In genomic region chr8:95549871-95550829, GRCm38 (mm10) we compare ENCODE assay signal across 16 mouse cellular contexts. TPM values are rescaled to one million over a fixed set of nuclear protein-coding genes. Genes with fewer than 3 reads are reported as not detected.
DNase-seq lines count a peak whose midpoint lies in the region; ATAC-seq and TF ChIP-seq lines count a peak whose summit lies in the region.
"Had no signal": no experiment of that assay in that cellular context is flagged by ENCODE, and none has a peak within 500 bp of the region (broad histone marks: within the 10 kb centered on the region; RNA-seq: fewer than 3 reads in every experiment).

No protein-coding gene starts in this region.

- peak; percentile 66 for ATAC-seq in hindbrain, embryonic 12.5 days (ENCODE audit: low FRiP score)
- ATAC-seq in midbrain, postnatal 0 days (ENCODE audit: low FRiP score), result peak; percentile 79

- no peak for TF ChIP-seq CTCF in brain, embryonic 14.5 days (IDR thresholded peaks at IDR 0.05; ENCODE audit: borderline replicate concordance, extremely low read depth, insufficient read depth, insufficient read length)
- TF ChIP-seq CTCF in midbrain, postnatal 0 days (IDR thresholded peaks at IDR 0.05), result no peak

- H3K4me2 ChIP-seq in hindbrain, embryonic 12.5 days (replicated peaks), result no peak overlapping the region
- H3K4me2 ChIP-seq in midbrain, postnatal 0 days (ENCODE audit: low read depth, low read length, poor library complexity, severe bottlenecking), result peak overlapping the region; percentile 19; the same call in 1 of the 2 replicates
- H3K4me2 ChIP-seq: embryonic facial prominence, embryonic 13.5 days; heart, embryonic 12.5 days; liver, embryonic 13.5 days had no signal

- no peaks in the 10 kb centered on the region for H3K27me3 ChIP-seq in hindbrain, embryonic 12.5 days
- no peaks in the 10 kb centered on the region for H3K27me3 ChIP-seq in midbrain, postnatal 0 days (ENCODE audit: insufficient read depth, low read length)
- H3K27me3 ChIP-seq: embryonic facial prominence, embryonic 13.5 days; heart, embryonic 12.5 days; liver, embryonic 13.5 days had no signal

- 59% methylated on average over 16 of the region's 16 CpGs for WGBS in hindbrain, embryonic 12.5 days
- WGBS in midbrain, postnatal 0 days, result 35% methylated on average over 16 of the region's 16 CpGs

- DNase-seq in left cerebral cortex, postnatal 10 days (ENCODE audit: extremely low spot score in 1 of 2, low spot score in 2 of 2), result peak; percentile 27 to 32
- DNase-seq in left cerebral cortex, adult 9 months (ENCODE audit: low spot score in 2 of 2), result no peak
- DNase-seq in brain, embryonic 14.5 days (ENCODE audit: low read depth), result peak; percentile 86
- peak; percentile 81 for DNase-seq in midbrain, postnatal 0 days (ENCODE audit: low spot score)
- no peak for DNase-seq in testis, postnatal 14 days (ENCODE audit: low spot score)
- no peak for DNase-seq in T-cell, adult 2 months (ENCODE audit: low spot score)
- DNase-seq in heart, adult 11 months, result no peak
- DNase-seq: kidney, adult 11 months; liver, embryonic 13.5 days had no signal

- H3K4me3 ChIP-seq in hindbrain, embryonic 12.5 days, result no peak overlapping the region
- no peak overlapping the region for H3K4me3 ChIP-seq in midbrain, postnatal 0 days (ENCODE audit: low read depth, low read length)
- H3K4me3 ChIP-seq: embryonic facial prominence, embryonic 13.5 days; heart, embryonic 12.5 days; liver, embryonic 13.5 days had no signal

- no peak overlapping the region for H3K9ac ChIP-seq in hindbrain, embryonic 12.5 days
- H3K9ac ChIP-seq in midbrain, postnatal 0 days (replicated peaks; ENCODE audit: low read length, poor library complexity, severe bottlenecking), result no peak overlapping the region
- H3K9ac ChIP-seq: embryonic facial prominence, embryonic 13.5 days; heart, embryonic 12.5 days; liver, embryonic 13.5 days had no signal

- H3K36me3 ChIP-seq in hindbrain, embryonic 12.5 days, result no peaks in the 10 kb centered on the region
- H3K36me3 ChIP-seq in midbrain, postnatal 0 days (ENCODE audit: insufficient read depth, low read length), result no peaks in the 10 kb centered on the region
- H3K36me3 ChIP-seq: embryonic facial prominence, embryonic 13.5 days; heart, embryonic 12.5 days; liver, embryonic 13.5 days had no signal

- peak overlapping the region; percentile 48; the same call in 1 of the 2 replicates for H3K27ac ChIP-seq in hindbrain, embryonic 12.5 days
- H3K27ac ChIP-seq in midbrain, postnatal 0 days (ENCODE audit: low read depth, low read length), result peak overlapping the region; percentile 77
- H3K27ac ChIP-seq: embryonic facial prominence, embryonic 13.5 days; liver, embryonic 13.5 days had no signal

- H3K4me1 ChIP-seq in hindbrain, embryonic 12.5 days, result peaks cover 15% of the 10 kb centered on the region; the same call in 1 of the 2 replicates
- 0 out of 2 replicates have a peak, but pooled peaks cover 4% of the 10 kb centered on the region for H3K4me1 ChIP-seq in midbrain, postnatal 0 days (ENCODE audit: insufficient read depth, low read length)
- H3K4me1 ChIP-seq: embryonic facial prominence, embryonic 13.5 days; liver, embryonic 13.5 days had no signal

- intact Hi-C loops in left cerebral cortex, postnatal 10 days (cut with DNase I), result no loop called here

- TF ChIP-seq POLR2A in brain, embryonic 14.5 days (IDR thresholded peaks at IDR 0.05; ENCODE audit: borderline replicate concordance, extremely low read depth, insufficient read depth, insufficient read length, poor library complexity, severe bottlenecking), result no peak

- H3K9me3 ChIP-seq in hindbrain, embryonic 12.5 days (replicated peaks), result no peaks in the 10 kb centered on the region
- no peaks in the 10 kb centered on the region for H3K9me3 ChIP-seq in midbrain, postnatal 0 days (ENCODE audit: low read length)
- H3K9me3 ChIP-seq: embryonic facial prominence, embryonic 13.5 days; heart, embryonic 12.5 days; liver, embryonic 13.5 days had no signal

RNA-seq across cellular contexts. Expression of gene Ccdc113, which starts 16.3 kb away (rescaled TPM):
- 1 to 10 TPM in 1 of 2 experiments, under 1 TPM in 1; 0.73 to 1.4 TPM for total RNA-seq in left cerebral cortex, postnatal 10 days (2021)
- 0.82 and 1.4 TPM in 2 replicates for polyA plus RNA-seq in brain, embryonic 14.5 days (2012; rRNA removed)
- polyA plus RNA-seq in hindbrain, embryonic 12.5 days (2016; fragmentation: Nextera tagmentation; extraction: Ambion mirVana), result 2.6 and 2.8 TPM in 2 replicates
- total RNA-seq in midbrain, postnatal 0 days (2014; rRNA removed), result 3.2 and 4.0 TPM in 2 replicates
- 2.7 and 4.0 TPM in 2 replicates for polyA plus RNA-seq in midbrain, postnatal 0 days (2015; fragmentation: Nextera tagmentation; extraction: Ambion mirVana)
- total RNA-seq: CH12.LX; gastrocnemius, adult 18-20 months; megakaryocyte progenitor cell, adult 5-6 weeks had no signal
- polyA plus RNA-seq: liver, embryonic 13.5 days had no signal

RNA-seq across cellular contexts. Expression of gene Prss54, which starts 26.0 kb away (rescaled TPM):
- total RNA-seq in left cerebral cortex, postnatal 10 days (2021), result not detected
- not detected in 2 replicates for polyA plus RNA-seq in brain, embryonic 14.5 days (2012; rRNA removed)
- polyA plus RNA-seq in hindbrain, embryonic 12.5 days (2016; fragmentation: Nextera tagmentation; extraction: Ambion mirVana), result not detected in 2 replicates
- not detected in 2 replicates for total RNA-seq in midbrain, postnatal 0 days (2014; rRNA removed)
- 0.15 TPM in 1 of 2 replicates, not detected in the other for polyA plus RNA-seq in midbrain, postnatal 0 days (2015; fragmentation: Nextera tagmentation; extraction: Ambion mirVana)
- total RNA-seq: CH12.LX; gastrocnemius, adult 18-20 months; layer of hippocampus, adult 8-10 months; megakaryocyte progenitor cell, adult 5-6 weeks had no signal
- polyA plus RNA-seq: embryonic facial prominence, embryonic 13.5 days; heart, embryonic 12.5 days; liver, embryonic 13.5 days had no signal

Comparison
In these comparisons a context has a peak if more than half of its experiments do, and no peak if none do; other contexts are left out.
1. DNase-seq: peak in left cerebral cortex, postnatal 10 days (2 of 2), brain, embryonic 14.5 days (single experiment) and midbrain, postnatal 0 days (single experiment); none in left cerebral cortex, adult 9 months (0 of 2), testis, postnatal 14 days (single experiment), T-cell, adult 2 months (single experiment) and heart, adult 11 months (single experiment).